Mouse (Mus musculus) lung, postnatal 0 days (tissue): ENCODE results near the gene BC107364. TPM values are rescaled to one million over a fixed set of nuclear protein-coding genes. Genes with fewer than 3 reads are reported as not detected.
"Not testable (repeated sequence)": the region's sequence is repeated elsewhere in the genome, so short reads cannot be mapped to it uniquely, and the experiment has no call there.

Experiments
- ATAC-seq: fragments of 200-750 bp; cut with Nextera tagmentation; 2 replicates; pipeline ENCODE4 v1.8.0; 2017; ENCODE audit warnings: moderate library complexity
- DNase-seq: peaks from one replicate; pipeline ENCODE4 v3.0.0-alpha.2; 2016; ENCODE audit warnings: low spot score
- H3K27ac ChIP-seq: fragments of 300-500 bp; sonication (generic); 2 replicates; pipeline ENCODE4 v1.5.1; 2014; ENCODE audit warnings: antibody characterized with exemption, mild to moderate bottlenecking, low read length, mixed read lengths
- H3K27me3 ChIP-seq: fragments of 300-500 bp; sonication (generic); replicated peaks from 2 replicates; pipeline ENCODE4 v1.6.1; 2014; ENCODE audit warnings: low read length, mixed read lengths; ENCODE audit not compliant: insufficient read depth
- H3K36me3 ChIP-seq: fragments of 300-500 bp; sonication (generic); 2 replicates; pipeline ENCODE4 v1.6.1; 2014; ENCODE audit warnings: low read length, mixed read lengths; ENCODE audit not compliant: insufficient read depth
- H3K4me1 ChIP-seq: fragments of 300-500 bp; sonication (generic); 2 replicates; pipeline ENCODE4 v1.6.1; 2014; ENCODE audit warnings: antibody characterized with exemption, low read depth, low read length, mixed read lengths; ENCODE audit not compliant: insufficient read depth
- H3K4me2 ChIP-seq: fragments of 300-500 bp; sonication (generic); replicated peaks from 2 replicates; pipeline ENCODE4 v1.6.1; 2014; ENCODE audit warnings: low read depth, mild to moderate bottlenecking, low read length, moderate library complexity, mixed read lengths
- H3K4me3 ChIP-seq: fragments of 300-500 bp; sonication (generic); 2 replicates; pipeline ENCODE4 v1.5.1; 2014; ENCODE audit warnings: low read depth, low read length
- H3K9ac ChIP-seq: fragments of 300-500 bp; sonication (generic); replicated peaks from 2 replicates; pipeline ENCODE4 v1.6.1; 2014; ENCODE audit warnings: low read depth, mild to moderate bottlenecking
- H3K9me3 ChIP-seq: fragments of 300-500 bp; sonication (generic); 2 replicates; pipeline ENCODE4 v1.6.1; 2016; ENCODE audit warnings: low read length, mixed read lengths
- CTCF ChIP-seq: IDR thresholded peaks from 2 replicates; pipeline ENCODE4 v1.5.1; 2016; ENCODE audit warnings: antibody characterized with exemption, mild to moderate bottlenecking
- EP300 ChIP-seq: IDR thresholded peaks from 2 replicates; pipeline ENCODE4 v1.6.1; 2016; ENCODE audit warnings: antibody characterized with exemption, mild to moderate bottlenecking, control low read depth
- WGBS: fragments of 180-500 bp; shearing (Covaris S2); extraction: QIAGEN DNeasy Blood & Tissue Kit; methylation state at CpG from one replicate; pipeline ENCODE4 v1.1.7; 2014; 5-methylcytosine and 5-hydroxymethylcytosine counted together
- polyA plus RNA-seq: library from polyadenylated mRNA; unstranded; fragments of >200 nt; fragmentation: Nextera tagmentation; extraction: Ambion mirVana; gene quantifications from 2 replicates; pipeline ENCODE4 v1.2.1, GENCODE M21; 2015

BC107364 gene
- polyA plus RNA-seq, 1 experiment from 2014 or later: 0.12 TPM

DNA sequence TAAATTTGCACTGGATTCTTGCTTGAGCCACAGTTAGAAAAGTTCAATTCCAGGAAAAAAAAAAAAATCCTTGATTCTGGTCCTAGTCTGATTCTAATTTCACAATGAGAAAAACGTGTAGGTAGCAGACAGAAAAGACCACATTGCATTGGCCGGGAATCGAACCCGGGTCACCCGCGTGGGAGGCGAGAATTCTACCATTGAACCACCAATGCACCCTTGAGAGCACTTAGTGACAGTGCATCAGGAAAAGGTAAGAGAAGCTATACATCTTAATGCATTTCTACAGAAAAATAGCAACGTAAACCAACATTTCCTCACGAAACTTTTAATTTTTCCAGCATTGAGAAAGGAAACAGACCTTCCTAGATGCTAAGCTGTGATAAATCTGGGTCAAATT, 28.2 kb downstream of the BC107364 start:
- Histone ChIP-seq H3K9ac (no peak overlapping the region), H3K4me1 (no peaks in the 10 kb centered on the region), H3K4me3 (no peak overlapping the region), H3K4me2 (no peak overlapping the region), H3K36me3 (no peaks in the 10 kb centered on the region), H3K27ac (no peak overlapping the region), H3K27me3 (no peaks in the 10 kb centered on the region), H3K9me3 (no peaks in the 10 kb centered on the region)
- no peak for TF ChIP-seq CTCF
- TF ChIP-seq EP300: no peak
- WGBS: 10% methylated on average over 9 of the region's 9 CpGs
- no peak for ATAC-seq
- no peak for DNase-seq

DNA sequence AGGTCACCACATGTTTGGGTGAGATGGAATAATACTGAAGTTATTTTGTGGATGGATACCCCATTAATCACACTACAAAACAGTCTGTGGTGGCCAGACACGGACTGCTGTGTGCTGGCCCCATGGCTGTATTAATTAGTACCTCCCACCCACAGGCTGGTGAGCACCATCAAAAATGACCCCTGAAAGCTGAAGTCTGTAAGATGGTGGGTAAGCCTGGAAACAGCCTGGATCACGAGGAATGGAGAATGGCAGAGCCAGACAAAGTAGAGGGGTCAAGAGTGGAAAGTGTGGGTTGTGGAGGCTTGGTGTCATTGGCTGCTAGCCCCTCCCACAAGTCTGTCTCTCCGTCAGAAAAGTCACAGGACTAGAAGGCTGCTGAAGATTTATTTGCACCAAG, 31.3 kb downstream of the BC107364 start:
- TF ChIP-seq EP300 (no peak), CTCF (no peak)
- no peak overlapping the region for H3K27ac ChIP-seq
- no peaks in the 10 kb centered on the region for H3K27me3 ChIP-seq
- no peak overlapping the region for H3K4me3 ChIP-seq
- H3K9me3 ChIP-seq: no peaks in the 10 kb centered on the region
- 42% methylated on average over 3 of the region's 3 CpGs for WGBS
- H3K4me2 ChIP-seq: no peak overlapping the region
- no peaks in the 10 kb centered on the region for H3K4me1 ChIP-seq
- no peak overlapping the region for H3K9ac ChIP-seq
- ATAC-seq (no peak), DNase-seq (no peak)
- no peaks in the 10 kb centered on the region for H3K36me3 ChIP-seq

DNA sequence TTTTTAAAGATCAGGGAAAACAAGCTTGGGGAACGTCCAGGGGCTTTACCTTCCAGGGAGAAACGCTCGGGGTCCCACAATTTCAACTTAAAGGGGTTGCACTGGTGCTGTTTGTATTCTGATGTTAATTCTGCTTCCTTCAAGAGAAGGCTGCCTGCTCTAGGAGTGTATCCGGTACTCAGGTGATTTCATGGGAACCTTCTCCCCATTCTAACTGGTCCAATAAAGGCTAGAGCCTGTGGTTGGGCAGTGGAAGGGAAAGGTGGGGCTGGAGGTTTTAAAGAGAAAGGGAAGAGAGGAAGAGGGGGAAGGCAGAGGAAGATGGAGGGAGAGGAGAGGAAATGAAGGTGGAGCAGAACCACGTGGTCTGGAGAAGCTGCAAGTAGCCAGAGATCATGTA, 33.2 kb downstream of the BC107364 start:
- H3K9me3 ChIP-seq, H3K36me3 ChIP-seq, ATAC-seq, H3K9ac ChIP-seq, H3K27me3 ChIP-seq, H3K4me3 ChIP-seq, DNase-seq, H3K27ac ChIP-seq, H3K4me2 ChIP-seq, H3K4me1 ChIP-seq: not testable (repeated sequence)
- 61% methylated on average over 5 of the region's 5 CpGs for WGBS

DNA sequence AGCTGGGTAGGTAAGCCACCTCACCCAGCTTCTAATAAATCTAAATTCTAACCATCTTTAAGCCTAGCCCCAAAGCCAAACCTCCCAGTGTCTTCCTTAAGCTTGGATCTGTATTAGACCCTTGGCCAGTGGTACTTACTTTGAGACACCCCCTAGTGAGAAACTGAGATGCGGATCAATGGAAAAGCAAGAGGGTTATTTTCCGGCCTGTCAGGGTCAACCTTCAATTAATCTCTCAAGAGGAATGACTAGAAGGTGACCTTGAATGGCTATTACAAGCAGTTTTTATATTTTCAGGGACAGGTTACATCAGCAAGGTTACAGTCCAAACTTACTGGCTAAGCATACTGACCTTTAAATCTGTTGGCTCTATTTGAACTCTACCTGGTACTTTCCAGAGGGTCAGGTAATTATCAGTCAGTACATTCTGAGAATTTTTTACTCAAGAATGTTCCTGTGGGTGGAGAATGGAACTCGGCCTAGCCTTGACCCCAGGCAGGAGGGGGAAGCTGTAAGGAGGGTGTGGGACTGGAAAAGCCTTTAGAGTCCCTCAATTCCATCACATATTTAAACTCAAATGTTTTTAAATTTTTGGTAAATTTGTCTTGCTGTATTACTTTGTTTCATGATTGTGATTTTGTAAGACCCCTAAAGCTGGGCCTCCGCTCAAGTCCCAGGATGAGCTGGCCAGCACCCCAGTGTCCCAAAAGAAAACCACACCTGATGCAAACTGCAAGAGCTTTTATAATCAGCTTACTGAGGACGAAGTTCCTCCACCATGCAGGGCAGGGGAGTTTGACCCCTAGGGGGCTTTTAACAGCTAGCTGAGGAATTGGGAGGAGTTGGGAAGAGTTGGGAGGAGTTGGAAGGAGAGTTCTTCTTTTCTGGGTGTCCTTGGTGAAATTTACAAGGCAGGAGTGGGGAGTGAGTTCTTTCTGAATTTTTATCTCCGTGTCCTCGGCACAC, 34.0 kb downstream of the BC107364 start:
- TF ChIP-seq CTCF: no peak
- TF ChIP-seq EP300: no peak
- 72% methylated on average over 7 of the region's 7 CpGs for WGBS
- Histone ChIP-seq H3K27me3 (no peaks in the 10 kb centered on the region), H3K36me3 (no peaks in the 10 kb centered on the region), H3K4me1 (0 out of 2 replicates have a peak, but pooled peaks cover 2% of the 10 kb centered on the region), H3K27ac (no peak overlapping the region), H3K4me3 (no peak overlapping the region), H3K9ac (no peak overlapping the region), H3K4me2 (no peak overlapping the region), H3K9me3 (no peaks in the 10 kb centered on the region)
- ATAC-seq (no peak), DNase-seq (no peak)

DNA sequence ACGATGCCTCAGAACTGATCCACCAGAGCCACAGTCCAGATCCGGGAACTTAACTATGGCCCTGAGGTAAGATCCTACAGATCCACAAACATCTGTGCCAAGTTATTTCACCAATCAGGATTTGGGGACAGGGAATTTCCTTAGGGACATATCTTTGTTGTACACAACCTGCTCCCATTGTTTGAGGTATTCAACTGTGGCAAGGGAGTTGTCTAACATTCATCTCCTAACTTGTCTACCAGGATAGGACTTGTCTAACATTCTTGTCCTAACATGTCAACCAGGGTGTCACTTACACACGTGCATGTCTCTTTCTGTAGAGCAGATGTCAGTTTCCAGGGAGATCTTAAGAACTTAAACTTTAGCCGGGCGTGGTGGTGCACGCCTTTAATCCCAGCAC, 35.5 kb downstream of the BC107364 start:
- no peak overlapping the region for H3K27ac ChIP-seq
- H3K9me3 ChIP-seq: no peaks in the 10 kb centered on the region
- H3K36me3 ChIP-seq: no peaks in the 10 kb centered on the region
- no peaks in the 10 kb centered on the region for H3K27me3 ChIP-seq
- H3K9ac ChIP-seq: no peak overlapping the region
- no peak overlapping the region for H3K4me2 ChIP-seq
- no peak for DNase-seq
- H3K4me1 ChIP-seq: 0 out of 2 replicates have a peak, but pooled peaks cover 2% of the 10 kb centered on the region
- TF ChIP-seq CTCF (no peak), EP300 (no peak)
- no peak for ATAC-seq
- H3K4me3 ChIP-seq: no peak overlapping the region
- WGBS: 96% methylated on average over 6 of the region's 6 CpGs

DNA sequence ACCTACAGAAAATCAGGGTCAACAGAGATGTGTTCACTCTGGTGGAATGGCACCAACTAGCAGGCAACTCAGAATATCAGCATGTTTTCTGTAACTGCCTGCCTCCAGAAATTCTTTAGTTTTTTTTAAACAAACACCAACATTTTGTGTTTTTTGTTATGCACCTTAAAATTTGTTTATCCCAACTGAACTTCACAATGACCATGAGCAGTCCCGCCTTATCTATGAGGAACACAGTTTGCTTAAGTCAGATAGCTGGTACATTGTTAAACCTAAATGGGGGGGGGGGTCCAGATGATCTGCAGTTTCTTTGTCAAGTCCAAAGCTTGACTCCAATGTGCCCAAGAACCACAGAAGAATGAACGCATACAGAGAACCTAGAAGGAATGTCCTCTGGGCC, 36.0 kb downstream of the BC107364 start:
- Histone ChIP-seq H3K9ac (no peak overlapping the region), H3K9me3 (no peaks in the 10 kb centered on the region), H3K4me2 (no peak overlapping the region), H3K4me1 (0 out of 2 replicates have a peak, but pooled peaks cover 2% of the 10 kb centered on the region), H3K36me3 (no peaks in the 10 kb centered on the region), H3K27me3 (no peaks in the 10 kb centered on the region), H3K27ac (no peak overlapping the region), H3K4me3 (no peak overlapping the region)
- ATAC-seq: no peak
- no peak for DNase-seq
- TF ChIP-seq CTCF: no peak
- TF ChIP-seq EP300: no peak
- 88% methylated on average over 2 of the region's 2 CpGs for WGBS
